Mouse (Mus musculus) mesoderm, embryonic 11.5 days (tissue): ENCODE data around the gene Dffa.
"Not testable (repeated sequence)": the region's sequence is repeated elsewhere in the genome, so short reads cannot be mapped to it uniquely, and the experiment has no call there.

ENCODE experiments used
- DNase-seq: peaks from one replicate; pipeline ENCODE4 v3.0.0-alpha.2; 2012; ENCODE audit warnings: low read depth, low spot score

Gene Dffa

GRCm38 (mm10) chr4:149147528-149147927 is 43.6 kb downstream of the Dffa start:
- no peak for DNase-seq

DNA sequence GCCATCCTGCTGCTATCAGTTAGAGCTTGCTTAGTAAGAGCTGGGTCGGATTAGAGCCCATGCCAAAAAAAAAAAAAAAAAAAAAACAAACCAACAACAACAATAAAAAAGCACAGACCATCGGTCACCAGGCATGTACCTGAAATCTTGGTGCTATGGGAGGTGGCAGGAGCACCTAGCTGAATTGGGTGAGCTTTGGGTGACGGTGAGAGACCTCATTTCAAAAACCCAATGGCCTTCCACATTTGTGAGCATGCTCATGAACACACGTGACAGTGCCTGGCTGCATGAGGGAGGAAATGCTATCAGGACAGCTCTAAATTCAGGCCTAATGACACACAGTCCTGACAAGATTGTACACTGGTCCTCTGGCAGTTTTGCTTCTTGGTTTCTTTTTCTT is 44.1 kb downstream of the Dffa start:
- DNase-seq, result no peak

DNA sequence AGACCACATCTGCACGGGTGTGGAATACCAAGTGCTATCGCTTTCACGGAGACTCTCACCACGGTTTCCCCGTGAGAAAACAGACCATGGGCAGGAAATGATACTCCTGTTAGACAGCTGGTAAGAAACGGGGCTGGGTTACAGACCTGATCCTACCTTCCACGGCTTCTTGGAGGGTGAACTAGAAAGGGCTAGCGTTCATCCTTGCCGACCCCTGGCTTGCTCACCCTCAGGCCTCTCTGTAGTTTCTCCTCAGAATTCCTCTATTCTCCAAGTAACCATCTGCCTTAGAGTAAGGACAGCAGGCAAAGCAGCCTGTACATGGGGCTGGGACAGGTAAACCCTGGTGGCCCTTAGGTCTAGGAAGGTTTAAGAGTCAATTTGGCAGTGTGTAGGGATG is 45.2 kb downstream of the Dffa start:
- no peak for DNase-seq

DNA sequence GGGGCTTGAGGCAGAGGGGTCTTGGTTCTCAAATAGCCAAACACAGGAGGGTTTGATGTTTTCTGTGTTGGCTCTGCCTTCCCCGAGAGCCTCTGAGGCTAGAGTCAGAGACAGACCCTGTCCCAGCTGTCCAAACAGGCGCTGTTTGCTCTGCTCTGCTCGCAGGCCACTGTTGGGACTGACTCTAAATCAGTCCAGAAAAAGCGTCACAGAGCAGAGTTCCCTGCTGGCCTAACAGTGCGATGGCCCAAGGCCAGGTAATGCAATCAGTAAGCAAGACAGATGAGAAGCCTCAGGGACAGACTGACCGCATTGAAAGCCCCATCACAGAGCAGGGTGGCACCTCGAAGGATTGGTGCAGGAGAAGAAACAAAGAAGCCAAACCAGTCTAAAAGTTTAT is 45.7 kb downstream of the Dffa start:
- no peak for DNase-seq

DNA sequence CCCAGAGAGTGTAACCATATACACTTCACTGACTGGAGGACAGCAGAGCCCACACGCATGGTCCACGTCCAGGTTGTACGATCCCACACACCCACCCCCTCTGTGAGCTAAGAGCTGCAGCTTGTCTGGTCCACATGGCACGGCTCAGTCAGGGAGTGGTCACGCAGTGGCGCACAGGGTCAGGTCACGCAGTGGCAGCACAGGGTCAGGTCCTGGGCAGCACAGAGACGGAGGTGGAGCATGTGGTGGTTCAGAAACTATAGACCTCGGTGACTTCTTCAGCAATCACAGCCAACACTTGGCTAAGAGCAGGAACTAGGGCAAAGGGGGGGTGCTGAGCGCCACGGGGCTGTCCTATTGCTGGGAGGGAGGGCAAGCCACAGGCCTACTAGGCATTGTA is 46.3 kb downstream of the Dffa start:
- DNase-seq, result no peak

GRCm38 (mm10) chr4:149150721-149151120 is 46.8 kb downstream of the Dffa start:
- no peak for DNase-seq

DNA sequence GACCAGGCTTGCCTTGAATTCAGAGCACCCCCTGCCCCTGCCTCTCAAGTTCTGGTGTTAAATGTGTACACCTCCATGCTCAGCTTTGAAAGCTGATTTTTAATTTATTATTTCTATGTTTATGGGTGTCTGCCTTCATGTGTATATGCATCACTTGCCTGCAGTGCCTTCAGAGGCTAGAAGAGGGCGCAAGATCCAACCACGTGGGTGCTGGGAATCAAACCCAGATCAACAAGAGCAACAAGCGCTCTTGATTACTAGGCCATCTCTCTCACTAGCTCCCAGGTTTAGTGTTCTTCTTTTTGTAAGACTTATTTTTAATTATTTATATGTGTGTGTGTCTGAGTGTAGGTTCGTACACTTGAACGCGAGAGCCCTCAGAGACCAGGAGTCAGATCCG is 50.9 kb downstream of the Dffa start:
- DNase-seq, result no peak

GRCm38 (mm10) chr4:149155711-149156110 is 51.8 kb downstream of the Dffa start:
- DNase-seq, result no peak

GRCm38 (mm10) chr4:149157415-149157973 is 53.5 kb downstream of the Dffa start:
- DNase-seq, result no peak

DNA sequence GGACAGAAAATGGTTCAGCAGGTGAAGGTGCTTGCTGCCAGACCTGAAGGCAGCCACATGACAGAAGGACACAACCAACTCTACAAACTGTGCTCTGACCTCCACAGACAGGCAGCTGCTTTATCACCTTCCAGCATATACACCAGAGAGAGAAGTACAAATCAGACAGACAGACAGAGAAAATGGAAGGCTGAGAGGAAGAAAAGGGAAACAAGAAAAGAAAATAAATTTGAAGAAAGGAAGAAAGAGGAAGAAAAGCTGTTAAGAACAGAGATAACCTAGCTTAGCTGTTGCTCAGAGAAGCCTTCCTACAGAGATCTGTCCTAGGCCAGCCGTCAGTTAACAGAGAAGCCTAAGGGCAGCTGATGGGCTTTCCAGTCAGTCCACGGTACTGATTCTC is 55.3 kb downstream of the Dffa start:
- DNase-seq, result no peak

DNA sequence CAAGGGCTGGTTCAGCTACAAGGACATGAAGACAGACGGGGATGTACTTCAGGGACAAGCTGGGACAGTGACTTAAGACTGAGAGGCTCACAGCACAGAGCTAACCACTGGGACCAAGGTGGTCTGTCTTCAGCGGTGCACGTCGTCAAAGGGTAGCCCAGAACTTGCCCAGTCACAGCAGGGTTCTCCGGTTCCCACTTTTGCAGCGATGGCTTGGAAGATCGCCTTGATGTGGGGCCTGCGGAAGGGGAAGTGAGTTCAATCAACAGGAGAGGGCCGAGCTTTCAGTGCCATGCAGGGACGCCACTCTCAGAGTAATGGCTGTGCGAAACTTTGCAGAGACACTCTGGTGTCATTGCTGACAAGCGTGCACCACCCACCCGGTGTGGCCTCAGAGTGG is 55.9 kb downstream of the Dffa start:
- DNase-seq, result no peak

DNA sequence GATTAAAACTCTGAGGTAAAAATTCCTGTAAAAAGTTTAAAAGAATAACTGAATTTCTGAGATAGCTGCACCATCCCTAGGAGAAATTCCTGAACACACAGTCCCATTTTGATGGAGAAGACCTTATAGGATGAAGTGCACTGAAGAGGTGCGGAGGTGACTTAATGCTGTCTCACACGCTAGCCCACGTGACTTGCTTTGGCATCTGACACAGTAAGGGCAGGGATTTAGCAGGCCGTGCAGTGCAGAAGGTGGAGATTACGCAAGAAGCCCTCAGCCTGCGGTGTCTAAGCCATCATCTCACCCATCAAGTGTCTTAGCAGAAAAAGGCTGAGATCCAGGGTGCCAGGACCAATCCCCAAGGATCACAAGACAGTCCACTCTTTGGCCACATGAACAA is 57.2 kb downstream of the Dffa start:
- no peak for DNase-seq

GRCm38 (mm10) chr4:149163196-149163595 is 59.2 kb downstream of the Dffa start:
- no peak for DNase-seq

- DNase-seq, result no peak
These were observed 60.2 kb downstream of the Dffa start for GRCm38 (mm10) chr4:149164150-149164549.

- peak; percentile 97 for DNase-seq
These were observed 62.4 kb downstream of the Dffa start, which contains the start of gene Pgd for GRCm38 (mm10) chr4:149166215-149166946. Gene Pgd, minus strand, starts transcription at chr4:149166771.

GRCm38 (mm10) chr4:149166957-149167611 is 63.1 kb downstream of the Dffa start:
- DNase-seq, result no peak

DNA sequence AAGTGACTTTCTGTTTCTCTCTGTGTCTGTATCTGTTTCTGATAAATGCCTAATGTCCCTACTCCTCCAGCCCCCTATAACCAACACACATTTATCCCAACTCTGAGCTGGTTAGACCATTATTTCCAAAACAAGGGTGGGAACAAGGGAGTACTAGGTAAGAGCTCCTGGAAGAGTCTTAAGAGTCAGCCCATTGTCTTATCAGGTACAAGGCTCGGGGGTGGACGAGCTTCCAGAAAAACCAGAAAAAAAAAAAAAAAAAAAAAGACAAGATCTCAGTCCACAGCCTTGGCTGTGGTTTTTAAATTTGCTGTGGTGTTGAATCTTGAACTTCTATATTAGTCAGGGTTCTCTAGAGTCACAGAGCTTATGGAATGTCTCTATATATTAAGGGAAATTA is 64.1 kb downstream of the Dffa start:
- DNase-seq, result no peak

DNA sequence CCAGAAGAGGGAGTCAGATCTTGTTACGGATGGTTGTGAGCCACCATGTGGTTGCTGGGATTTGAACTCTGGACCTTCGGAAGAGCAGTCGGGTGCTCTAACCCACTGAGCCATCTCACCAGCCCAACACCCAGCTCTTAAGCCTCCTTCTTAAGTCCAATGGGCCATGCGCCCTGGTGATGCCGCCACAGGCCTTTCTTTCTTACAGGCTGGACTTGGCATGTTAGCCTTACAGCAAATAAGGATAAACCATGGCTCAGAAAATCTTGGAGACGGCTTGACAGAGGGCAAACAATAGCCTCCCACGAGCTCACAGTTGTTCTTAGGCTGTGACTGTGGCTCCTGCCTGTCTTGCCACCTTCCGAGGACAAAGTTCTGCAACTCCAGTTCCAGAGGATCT is 66.0 kb downstream of the Dffa start:
- not testable (repeated sequence) for DNase-seq
